ENCODE assay signal across 30 mouse cellular contexts in genomic region chr9:56611912-56612797, GRCm38 (mm10).
DNase-seq lines count a peak whose midpoint lies in the region; ATAC-seq and TF ChIP-seq lines count a peak whose summit lies in the region.
"Had no signal": no experiment of that assay in that cellular context is flagged by ENCODE, and none has a peak within 500 bp of the region (broad histone marks: within the 10 kb centered on the region; RNA-seq: fewer than 3 reads in every experiment).

No protein-coding gene starts in this region.

- peaks cover 45% of the 10 kb centered on the region for H3K4me1 ChIP-seq in heart, embryonic 10.5 days
- no peaks in the 10 kb centered on the region for H3K4me1 ChIP-seq in heart, adult 2 months (ENCODE audit: control insufficient read depth, insufficient read depth, low read length)
- peaks cover 14% of the 10 kb centered on the region for H3K4me1 ChIP-seq in midbrain, embryonic 11.5 days (ENCODE audit: control insufficient read depth, insufficient read depth, low read length)
- peaks cover 24% of the 10 kb centered on the region for H3K4me1 ChIP-seq in midbrain, embryonic 15.5 days

- no peak overlapping the region for H3K9ac ChIP-seq in heart, adult 2 months (ENCODE audit: low read depth, low read length)
- H3K9ac ChIP-seq in midbrain, embryonic 11.5 days (ENCODE audit: low read length): no peak overlapping the region
- no peak overlapping the region for H3K9ac ChIP-seq in midbrain, embryonic 15.5 days
- H3K9ac ChIP-seq: embryonic facial prominence, embryonic 13.5 days; forebrain, embryonic 12.5 days; forebrain, embryonic 15.5 days; heart, embryonic 12.5 days; heart, embryonic 15.5 days; hindbrain, embryonic 13.5 days; intestine, embryonic 15.5 days had no signal

- ATAC-seq in midbrain, embryonic 11.5 days (ENCODE audit: low FRiP score): no peak
- no peak for ATAC-seq in midbrain, embryonic 15.5 days (replicated peaks)
- ATAC-seq: activated CD4-positive, CD25-positive, alpha-beta regulatory T cell, adult 4 months; CD4-positive, CD25-positive, alpha-beta regulatory T cell, adult 4 months; forebrain, embryonic 15.5 days; hindbrain, embryonic 16.5 days; intestine, embryonic 15.5 days had no signal

- 77% methylated on average over 8 of the region's 8 CpGs for WGBS in heart, embryonic 10.5 days
- WGBS in heart, adult 2 months: 84% methylated on average over 8 of the region's 8 CpGs
- WGBS in midbrain, embryonic 11.5 days: 89% methylated on average over 8 of the region's 8 CpGs
- 91% methylated on average over 8 of the region's 8 CpGs for WGBS in midbrain, embryonic 15.5 days

- intact Hi-C loops in heart, adult 2 months (cut with DNase I): no loop called here
- intact Hi-C loops in gastrocnemius, adult 2 months (cut with DNase I): no loop called here

- H3K36me3 ChIP-seq in heart, embryonic 10.5 days: no peaks in the 10 kb centered on the region
- no peaks in the 10 kb centered on the region for H3K36me3 ChIP-seq in heart, adult 2 months (ENCODE audit: control insufficient read depth, insufficient read depth, low read length)
- H3K36me3 ChIP-seq in midbrain, embryonic 11.5 days (ENCODE audit: control insufficient read depth, insufficient read depth, low read length): no peaks in the 10 kb centered on the region
- H3K36me3 ChIP-seq in midbrain, embryonic 15.5 days (replicated peaks): no peaks in the 10 kb centered on the region; the same call in none of the 2 replicates
- H3K36me3 ChIP-seq in myocyte (ENCODE audit: control insufficient read depth, insufficient read depth): no peaks in the 10 kb centered on the region
- H3K36me3 ChIP-seq: embryonic facial prominence, embryonic 10.5 days; embryonic facial prominence, embryonic 13.5 days; forebrain, embryonic 12.5 days; forebrain, embryonic 15.5 days; heart, embryonic 12.5 days; heart, embryonic 15.5 days; hindbrain, embryonic 10.5 days; intestine, embryonic 15.5 days had no signal

- peak overlapping the region; percentile 67 for H3K27ac ChIP-seq in heart, embryonic 10.5 days
- H3K27ac ChIP-seq in heart, adult 2 months: no peak overlapping the region
- no peak overlapping the region for H3K27ac ChIP-seq in midbrain, embryonic 11.5 days (ENCODE audit: low read depth, low read length)
- H3K27ac ChIP-seq in midbrain, embryonic 15.5 days: no peak overlapping the region
- H3K27ac ChIP-seq in gastrocnemius, adult 2 months: no peak overlapping the region
- H3K27ac ChIP-seq: embryonic facial prominence, embryonic 10.5 days; embryonic facial prominence, embryonic 13.5 days; forebrain, embryonic 12.5 days; forebrain, embryonic 15.5 days; heart, embryonic 15.5 days; hindbrain, embryonic 13.5 days; intestine, embryonic 15.5 days had no signal

- H3K27me3 ChIP-seq in heart, embryonic 10.5 days (ENCODE audit: insufficient read depth, poor library complexity, severe bottlenecking): peaks cover 63% of the 10 kb centered on the region
- no peaks in the 10 kb centered on the region for H3K27me3 ChIP-seq in heart, adult 2 months (ENCODE audit: control insufficient read depth, insufficient read depth, low read length)
- no peaks in the 10 kb centered on the region; the same call in none of the 2 replicates for H3K27me3 ChIP-seq in midbrain, embryonic 11.5 days (ENCODE audit: control insufficient read depth, insufficient read depth, low read length)
- no peaks in the 10 kb centered on the region for H3K27me3 ChIP-seq in midbrain, embryonic 15.5 days (replicated peaks)
- peaks cover 25% of the 10 kb centered on the region for H3K27me3 ChIP-seq in myocyte (ENCODE audit: control insufficient read depth, insufficient read depth, insufficient read length)
- H3K27me3 ChIP-seq: forebrain, embryonic 15.5 days; heart, embryonic 15.5 days; hindbrain, embryonic 13.5 days had no signal

- H3ac ChIP-seq in myocyte (ENCODE audit: control insufficient read depth, insufficient read length): no peak overlapping the region

- H3K9me3 ChIP-seq in heart, embryonic 10.5 days: no peaks in the 10 kb centered on the region
- no peaks in the 10 kb centered on the region for H3K9me3 ChIP-seq in midbrain, embryonic 11.5 days (ENCODE audit: control insufficient read depth, low read length)
- H3K9me3 ChIP-seq in midbrain, embryonic 15.5 days: no peaks in the 10 kb centered on the region
- H3K9me3 ChIP-seq: embryonic facial prominence, embryonic 10.5 days; embryonic facial prominence, embryonic 13.5 days; forebrain, embryonic 12.5 days; forebrain, embryonic 15.5 days; heart, embryonic 12.5 days; heart, embryonic 15.5 days; hindbrain, embryonic 10.5 days; hindbrain, embryonic 13.5 days; intestine, embryonic 15.5 days had no signal

- peak; percentile 31 to 44 for DNase-seq in cerebellum, postnatal 25 days
- no peak for DNase-seq in cerebellum, postnatal 36 days
- DNase-seq in heart, embryonic 10.5 days (ENCODE audit: low spot score): no peak
- DNase-seq in heart, adult 2 months: no peak
- DNase-seq in midbrain, embryonic 11.5 days (ENCODE audit: low spot score, missing footprints): peak; percentile 69
- no peak for DNase-seq in gastrocnemius, adult 2 months
- DNase-seq: adrenal gland, adult 8-10 months; adrenal gland, postnatal 25 days; cerebellum, adult 11-12 months; cerebellum, adult 9-10 months; embryo, embryonic 11 days; gastrocnemius, postnatal 25 days; heart, postnatal 10 days; heart, postnatal 36 days; kidney, adult 11 months had no signal

- TF ChIP-seq CTCF in heart, adult 2 months (IDR thresholded peaks at IDR 0.05): no peak
- no peak for TF ChIP-seq CTCF in gastrocnemius, adult 2 months (IDR thresholded peaks at IDR 0.05)

- no peak for TF ChIP-seq POLR2A in heart, adult 2 months (IDR thresholded peaks at IDR 0.05; ENCODE audit: insufficient read depth, low read depth, low read length)
- TF ChIP-seq POLR2A in myocyte (IDR thresholded peaks at IDR 0.05; ENCODE audit: insufficient read length, low read depth): no peak

- no peak for TF ChIP-seq EP300 in heart, adult 2 months (IDR thresholded peaks at IDR 0.05; ENCODE audit: insufficient read depth, low read depth, low read length)

- no peak overlapping the region for H3K4me2 ChIP-seq in midbrain, embryonic 11.5 days
- H3K4me2 ChIP-seq in midbrain, embryonic 15.5 days: no peak overlapping the region
- no peak overlapping the region for H3K4me2 ChIP-seq in myocyte (ENCODE audit: low read depth)
- H3K4me2 ChIP-seq: embryonic facial prominence, embryonic 13.5 days; forebrain, embryonic 12.5 days; forebrain, embryonic 15.5 days; heart, embryonic 12.5 days; heart, embryonic 15.5 days; hindbrain, embryonic 13.5 days; intestine, embryonic 15.5 days had no signal

- no peaks in the 10 kb centered on the region for H3K79me2 ChIP-seq in heart, adult 2 months (replicated peaks; ENCODE audit: control insufficient read depth, insufficient read depth, low read length)
- no peaks in the 10 kb centered on the region for H3K79me2 ChIP-seq in myocyte (ENCODE audit: control insufficient read depth, insufficient read depth)

- no peak overlapping the region for H3K4me3 ChIP-seq in heart, embryonic 10.5 days
- no peak overlapping the region for H3K4me3 ChIP-seq in heart, adult 2 months
- no peak overlapping the region for H3K4me3 ChIP-seq in midbrain, embryonic 11.5 days (ENCODE audit: low read depth, low read length)
- no peak overlapping the region for H3K4me3 ChIP-seq in midbrain, embryonic 15.5 days
- H3K4me3 ChIP-seq in myocyte: no peak overlapping the region
- no peak overlapping the region for H3K4me3 ChIP-seq in gastrocnemius, adult 2 months
- H3K4me3 ChIP-seq: embryonic facial prominence, embryonic 10.5 days; embryonic facial prominence, embryonic 13.5 days; erythroblast, embryonic 14.5 days; forebrain, embryonic 12.5 days; forebrain, embryonic 15.5 days; heart, embryonic 12.5 days; heart, embryonic 15.5 days; hindbrain, embryonic 10.5 days; hindbrain, embryonic 13.5 days; intestine, embryonic 15.5 days had no signal

TF ChIP-seq in myocyte, 11 proteins besides CTCF, POLR2A, EP300 and RAD21:
- TF ChIP-seq REST (IDR thresholded peaks at IDR 0.05; ENCODE audit: insufficient read depth, insufficient read length) (peak; percentile 43), MYOG (IDR thresholded peaks at IDR 0.05; ENCODE audit: control insufficient read depth in 1 of 3, insufficient read depth in 1 of 3, insufficient read length in 2 of 3, low read depth in 2 of 3) (no peak)

Comparison
In these comparisons a context has a peak if more than half of its experiments do, and no peak if none do; other contexts are left out.
1. DNase-seq: peak in cerebellum, postnatal 25 days (2 of 2) and midbrain, embryonic 11.5 days (single experiment); none in cerebellum, postnatal 36 days (0 of 2), heart, embryonic 10.5 days (single experiment), heart, adult 2 months (0 of 2) and gastrocnemius, adult 2 months (single experiment).